Mouse (Mus musculus): ENCODE data around the gene Sfrp5.

- no peak for TF ChIP-seq CTCF (IDR thresholded peaks at IDR 0.05; ENCODE audit: borderline replicate concordance, insufficient read depth, low read length)
- no peak for TF ChIP-seq POLR2A (IDR thresholded peaks at IDR 0.05; ENCODE audit: low read depth, low read length)
Observed at GRCm38 (mm10) chr19:42193311-42193710, 8.7 kb downstream of the Sfrp5 start.

Data from embryonic fibroblast, embryonic 13.5 days (primary cell).